Mouse (Mus musculus): ENCODE results near the gene Cped1.

DNA sequence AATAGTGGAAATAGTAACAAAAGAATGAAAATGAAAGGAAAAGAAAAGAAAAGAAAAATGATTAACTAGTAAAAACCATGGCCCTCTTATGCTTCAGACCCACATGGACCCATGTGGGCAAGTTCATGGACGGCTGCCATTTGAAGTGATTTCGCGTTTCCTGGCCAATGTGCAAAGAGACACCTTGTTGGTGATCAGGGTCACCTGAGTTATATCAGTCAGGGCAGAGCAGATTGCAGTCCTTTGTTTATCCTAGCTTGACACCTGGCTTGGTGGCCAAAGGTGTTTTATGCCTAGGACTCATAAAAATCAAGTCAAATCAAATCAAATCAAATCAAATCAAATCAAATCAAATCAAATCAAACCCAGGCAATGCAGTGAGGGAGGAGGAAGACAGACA, 27.7 kb downstream of the Cped1 start:
- TF ChIP-seq CTCF (IDR thresholded peaks at IDR 0.05; ENCODE audit: low read depth), result no peak
- no peak for TF ChIP-seq EP300 (IDR thresholded peaks at IDR 0.05; ENCODE audit: low read depth)
